Mouse (Mus musculus) midbrain, embryonic 12.5 days (tissue): ENCODE data around the gene Rassf4. TPM values are rescaled to one million over a fixed set of nuclear protein-coding genes. Genes with fewer than 3 reads are reported as not detected.

Experiments
- ATAC-seq: fragments of 200-750 bp; cut with Nextera tagmentation; 2 replicates; pipeline ENCODE4 v1.8.0; 2017; ENCODE audit warnings: low read depth, moderate TSS enrichment, moderate library complexity; ENCODE audit not compliant: low FRiP score
- H3K27ac ChIP-seq: fragments of 300-500 bp; sonication (generic); replicated peaks from 2 replicates; pipeline ENCODE4 v1.5.1; 2016; ENCODE audit warnings: mild to moderate bottlenecking
- H3K27me3 ChIP-seq: fragments of 300-500 bp; sonication (generic); 2 replicates; pipeline ENCODE4 v1.6.1; 2016; ENCODE audit warnings: mild to moderate bottlenecking
- H3K36me3 ChIP-seq: fragments of 300-500 bp; sonication (generic); 2 replicates; pipeline ENCODE4 v1.6.1; 2016
- H3K4me1 ChIP-seq: fragments of 300-500 bp; sonication (generic); 2 replicates; pipeline ENCODE4 v1.6.1; 2016
- H3K4me2 ChIP-seq: fragments of 300-500 bp; sonication (generic); replicated peaks from 2 replicates; pipeline ENCODE4 v1.6.1; 2016; ENCODE audit warnings: mild to moderate bottlenecking, moderate library complexity
- H3K4me3 ChIP-seq: fragments of 300-500 bp; sonication (generic); 2 replicates; pipeline ENCODE4 v1.5.1; 2016; ENCODE audit warnings: mild to moderate bottlenecking
- H3K9ac ChIP-seq: fragments of 300-500 bp; sonication (generic); replicated peaks from 2 replicates; pipeline ENCODE4 v1.6.1; 2016; ENCODE audit warnings: mild to moderate bottlenecking, moderate library complexity
- H3K9me3 ChIP-seq: fragments of 300-500 bp; sonication (generic); 2 replicates; pipeline ENCODE4 v1.6.1; 2016; ENCODE audit warnings: mild to moderate bottlenecking
- WGBS: fragments of 180-500 bp; shearing (Covaris S2); methylation state at CpG from one replicate; pipeline ENCODE4 v1.1.7; 2016; 5-methylcytosine and 5-hydroxymethylcytosine counted together
- microRNA-seq: library from miRNA; unstranded; fragments of <30 nt; microRNA quantifications from one replicate; pipeline ENCODE4, GENCODE M21; 2017
- polyA plus RNA-seq: library from polyadenylated mRNA; unstranded; fragments of >200 nt; fragmentation: Nextera tagmentation; extraction: Ambion mirVana; gene quantifications from 2 replicates; pipeline ENCODE4 v1.2.1, GENCODE M21; 2016

Gene Rassf4
- polyA plus RNA-seq, 1 experiment from 2014 or later: 35.2 TPM

DNA sequence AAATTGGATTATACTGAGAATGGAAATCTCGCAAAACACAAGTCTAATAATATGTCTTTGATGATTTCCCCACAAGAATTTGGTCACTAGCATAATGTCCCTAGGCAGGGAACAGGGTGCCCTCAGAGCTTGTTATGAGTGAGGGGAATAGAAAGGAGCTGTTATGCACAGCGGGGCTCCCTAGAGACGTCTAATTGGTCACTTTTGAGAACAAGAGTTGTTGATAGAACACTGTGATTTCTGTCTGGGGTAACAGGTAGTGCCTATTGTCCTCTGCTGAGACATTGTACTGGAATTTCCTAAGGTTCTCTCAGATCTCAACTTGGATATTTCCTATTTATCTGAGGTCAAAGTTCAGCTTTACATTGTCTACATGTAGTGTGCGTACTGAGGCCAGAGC, 89.7 kb downstream of the Rassf4 start, which contains the start of gene Olfr215:
TSS of gene Olfr215 (minus strand) at position 101 of the 400 bp plus-strand sequence.
- H3K4me2 ChIP-seq: no peak within 1 kb of the TSS
- 57% methylated on average over 4 of the region's 4 CpGs for WGBS
- ATAC-seq: no peak
- H3K9ac ChIP-seq: no peak within 1 kb of the TSS
- H3K4me3 ChIP-seq: no peak within 1 kb of the TSS
- H3K4me1 ChIP-seq: no peaks in the 10 kb centered on the region
- H3K36me3 ChIP-seq: no peaks in the 10 kb centered on the region
- no peak within 1 kb of the TSS for H3K27ac ChIP-seq
- no peaks in the 10 kb centered on the region for H3K9me3 ChIP-seq
- no peaks in the 10 kb centered on the region; the same call in 1 of the 2 replicates for H3K27me3 ChIP-seq

Small RNAs within 50 kb of the gene (microRNA-seq; reads per million reads assigned to microRNA genes)
- gene Mir7043: 1.9 reads per million

Other genes starting within 250 kb of the Rassf4 start
- gene Alox5, start 212.8 kb downstream of the Rassf4 start, polyA plus RNA-seq: 0.82 and 0.93 TPM in 2 replicates
- gene Olfr211, start 184.9 kb downstream of the Rassf4 start, polyA plus RNA-seq: not detected in 2 replicates
- gene Olfr212, start 167.4 kb downstream of the Rassf4 start, polyA plus RNA-seq: not detected in 2 replicates
- not detected in 2 replicates for gene Olfr213, start 135.5 kb downstream of the Rassf4 start, polyA plus RNA-seq
- 0.46 and 0.78 TPM in 2 replicates for gene Gm5580, start 122.8 kb downstream of the Rassf4 start, polyA plus RNA-seq
- gene Olfr214, start 119.7 kb downstream of the Rassf4 start, polyA plus RNA-seq: not detected in 2 replicates
- not detected in 2 replicates for gene Olfr215, start 89.8 kb downstream of the Rassf4 start, polyA plus RNA-seq
- 295 and 296 TPM in 2 replicates for gene Zfp422, start 45.0 kb downstream of the Rassf4 start, polyA plus RNA-seq
- 4.2 and 7.1 TPM in 2 replicates for gene Depp1, start 23.3 kb downstream of the Rassf4 start, polyA plus RNA-seq
- 0.08 and 0.13 TPM in 2 replicates for gene Tmem72, start 43.0 kb upstream of the Rassf4 start, polyA plus RNA-seq